Mouse (Mus musculus) embryonic facial prominence, embryonic 12.5 days (tissue): ENCODE results near the gene Thada. TPM values are rescaled to one million over a fixed set of nuclear protein-coding genes. Genes with fewer than 3 reads are reported as not detected.
"Not testable (repeated sequence)": the region's sequence is repeated elsewhere in the genome, so short reads cannot be mapped to it uniquely, and the experiment has no call there.

ENCODE experiments used
- ATAC-seq: fragments of 200-750 bp; cut with Nextera tagmentation; 2 replicates; pipeline ENCODE4 v1.8.0; 2017; ENCODE audit not compliant: insufficient number of reproducible peaks, insufficient read depth, low FRiP score, low TSS enrichment
- H3K27ac ChIP-seq: fragments of 300-500 bp; sonication (generic); 2 replicates; pipeline ENCODE4 v1.5.1; 2016; ENCODE audit warnings: mild to moderate bottlenecking
- H3K27me3 ChIP-seq: fragments of 300-500 bp; sonication (generic); 2 replicates; pipeline ENCODE4 v1.6.1; 2016; ENCODE audit warnings: mild to moderate bottlenecking, moderate library complexity
- H3K36me3 ChIP-seq: fragments of 300-500 bp; sonication (generic); 2 replicates; pipeline ENCODE4 v1.6.1; 2016; ENCODE audit warnings: mild to moderate bottlenecking
- H3K4me1 ChIP-seq: fragments of 300-500 bp; sonication (generic); 2 replicates; pipeline ENCODE4 v1.6.1; 2016
- H3K4me2 ChIP-seq: fragments of 300-500 bp; sonication (generic); replicated peaks from 2 replicates; pipeline ENCODE4 v1.6.1; 2016; ENCODE audit warnings: mild to moderate bottlenecking, moderate library complexity
- H3K4me3 ChIP-seq: fragments of 300-500 bp; sonication (generic); 2 replicates; pipeline ENCODE4 v1.5.1; 2016; ENCODE audit warnings: mild to moderate bottlenecking
- H3K9ac ChIP-seq: fragments of 300-500 bp; sonication (generic); 2 replicates; pipeline ENCODE4 v1.6.1; 2016; ENCODE audit warnings: mild to moderate bottlenecking, moderate library complexity
- H3K9me3 ChIP-seq: fragments of 300-500 bp; sonication (generic); 2 replicates; pipeline ENCODE4 v1.6.1; 2016; ENCODE audit warnings: mild to moderate bottlenecking, moderate library complexity
- WGBS: fragments of 180-500 bp; shearing (Covaris S2); methylation state at CpG from one replicate; pipeline ENCODE4 v1.1.7; 2016; 5-methylcytosine and 5-hydroxymethylcytosine counted together
- polyA plus RNA-seq: library from polyadenylated mRNA; unstranded; fragments of >200 nt; fragmentation: Nextera tagmentation; extraction: Ambion mirVana; gene quantifications from 2 replicates; pipeline ENCODE4 v1.2.1, GENCODE M21; 2016

The Thada gene
- polyA plus RNA-seq, 1 experiment from 2014 or later, result 10.2 TPM

- Histone ChIP-seq H3K9ac (no peak overlapping the region), H3K4me2 (no peak overlapping the region), H3K9me3 (no peaks in the 10 kb centered on the region), H3K27me3 (no peaks in the 10 kb centered on the region), H3K4me3 (no peak overlapping the region), H3K27ac (no peak overlapping the region), H3K4me1 (peaks cover 4% of the 10 kb centered on the region; the same call in 1 of the 2 replicates), H3K36me3 (peaks cover 41% of the 10 kb centered on the region)
- ATAC-seq, result no peak
- whole genome bisulfite sequencing, result 77% methylated on average over 6 of the region's 6 CpGs
These were observed 239.3 kb downstream of the Thada start for GRCm38 (mm10) chr17:84226681-84227080.

DNA sequence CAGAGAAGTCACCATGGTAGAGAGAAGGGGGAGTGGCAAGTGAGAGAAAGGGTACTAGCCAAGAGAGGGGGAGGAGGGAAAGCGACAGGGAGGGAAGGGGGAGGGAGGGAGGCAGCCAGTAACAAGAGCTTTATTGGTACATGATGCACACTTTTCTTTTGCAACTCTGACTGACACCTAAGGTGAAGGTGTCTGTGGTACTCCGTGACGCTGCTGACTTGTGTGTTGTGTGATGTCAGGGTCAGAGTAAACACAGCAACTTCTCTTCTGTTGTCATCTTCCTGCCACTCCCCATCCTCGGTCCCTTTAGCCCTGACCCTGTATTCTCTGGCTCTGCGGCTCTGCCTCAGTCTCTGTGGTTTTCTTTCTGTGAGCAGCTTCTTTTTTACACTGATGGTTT is 239.8 kb downstream of the Thada start:
- WGBS, result 71% methylated on average over 5 of the region's 5 CpGs
- no peak overlapping the region for H3K27ac ChIP-seq
- H3K9ac ChIP-seq, result no peak overlapping the region

DNA sequence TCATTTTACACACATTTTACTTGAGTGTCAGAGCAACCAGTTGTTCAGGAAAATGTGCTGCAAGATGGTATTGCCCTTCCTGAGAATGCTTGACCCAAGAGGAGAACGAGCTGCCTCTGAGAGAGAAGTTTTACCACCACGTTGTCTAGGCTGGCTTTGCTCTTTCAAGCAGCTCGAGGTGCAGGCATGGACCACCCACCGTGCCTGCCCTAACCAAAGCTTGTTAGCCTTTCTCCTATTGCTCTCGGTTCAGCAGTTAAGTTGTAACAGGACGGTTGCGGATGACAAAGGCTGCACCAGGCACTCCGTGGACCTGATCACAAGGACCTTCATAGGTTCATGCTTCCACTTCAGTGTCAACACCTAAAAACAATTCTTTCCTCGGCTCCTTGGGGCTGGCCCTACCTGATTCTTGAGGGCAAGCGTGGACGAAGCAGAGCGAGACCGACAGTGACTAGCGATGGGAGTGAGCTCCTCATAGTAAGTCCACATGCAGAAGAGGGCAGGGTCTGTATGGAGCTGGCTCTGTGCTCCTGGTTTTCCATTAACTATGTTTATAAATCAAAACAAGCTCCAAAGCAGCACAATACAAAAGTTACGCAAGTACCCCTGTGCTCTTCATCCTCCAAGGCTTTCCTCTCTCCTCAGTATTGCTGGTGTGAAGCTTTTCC is 241.7 kb downstream of the Thada start:
- H3K4me3 ChIP-seq, result no peak overlapping the region
- 75% methylated on average over 15 of the region's 15 CpGs for WGBS
- H3K27me3 ChIP-seq, result no peaks in the 10 kb centered on the region
- peaks cover 4% of the 10 kb centered on the region; the same call in 1 of the 2 replicates for H3K4me1 ChIP-seq
- H3K9ac ChIP-seq, result no peak overlapping the region
- H3K27ac ChIP-seq, result no peak overlapping the region
- no peak for ATAC-seq
- H3K36me3 ChIP-seq, result peaks cover 46% of the 10 kb centered on the region
- no peaks in the 10 kb centered on the region for H3K9me3 ChIP-seq
- H3K4me2 ChIP-seq, result no peak overlapping the region

More for the DNA sequence above, 239.8 kb downstream of the Thada start:
- no peaks in the 10 kb centered on the region for H3K9me3 ChIP-seq
- H3K27me3 ChIP-seq, result no peaks in the 10 kb centered on the region
- H3K36me3 ChIP-seq, result peaks cover 45% of the 10 kb centered on the region
- H3K4me3 ChIP-seq, result no peak overlapping the region
- no peak overlapping the region for H3K4me2 ChIP-seq
- H3K4me1 ChIP-seq, result peaks cover 4% of the 10 kb centered on the region; the same call in 1 of the 2 replicates
- ATAC-seq, result no peak

DNA sequence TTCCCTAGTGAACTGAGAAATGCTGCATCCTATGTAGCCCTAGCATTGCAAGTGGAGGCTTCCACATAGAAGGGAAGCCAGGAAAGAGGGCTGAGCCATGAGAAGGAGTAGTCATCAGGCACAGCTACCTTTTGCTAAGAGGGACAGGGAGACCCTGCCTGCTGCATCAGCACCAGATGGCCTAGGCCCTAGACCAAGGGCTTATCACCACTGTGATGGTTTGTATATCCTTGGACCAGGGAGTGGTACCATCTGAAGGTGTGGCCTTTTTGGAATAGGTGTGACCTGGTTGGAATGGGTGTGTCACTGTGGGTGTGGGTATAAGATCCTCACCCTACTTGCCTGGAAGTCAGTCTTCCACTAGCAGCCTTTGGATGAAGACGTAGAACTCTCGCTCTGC is 247.2 kb downstream of the Thada start:
- H3K36me3 ChIP-seq, result peaks cover 35% of the 10 kb centered on the region
- H3K27ac ChIP-seq, H3K4me1 ChIP-seq, H3K27me3 ChIP-seq, H3K9ac ChIP-seq, H3K9me3 ChIP-seq, ATAC-seq, H3K4me3 ChIP-seq, H3K4me2 ChIP-seq: not testable (repeated sequence)
- 97% methylated on average over 2 of the region's 2 CpGs for WGBS

DNA sequence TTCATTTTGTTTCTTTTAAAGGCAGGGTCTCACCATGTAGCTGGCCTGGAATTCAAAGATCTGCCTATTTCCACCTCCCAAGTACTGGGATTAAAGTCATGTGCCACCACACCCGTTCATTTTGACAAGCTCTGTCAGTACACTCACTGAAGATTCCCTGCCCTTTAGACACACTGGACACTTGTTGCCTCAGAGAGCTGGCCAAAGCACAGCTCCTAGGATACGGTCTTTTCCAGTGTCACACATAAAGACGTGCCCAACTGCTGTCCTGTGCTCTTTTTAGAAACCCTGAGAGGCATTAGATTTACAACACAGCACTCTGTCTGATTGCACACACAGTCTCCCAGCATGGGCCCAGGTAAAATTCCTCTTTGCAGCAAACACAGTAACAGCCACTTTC is 248.3 kb downstream of the Thada start:
- H3K4me2 ChIP-seq, result no peak overlapping the region
- H3K9me3 ChIP-seq, result no peaks in the 10 kb centered on the region
- no peak overlapping the region for H3K4me3 ChIP-seq
- ATAC-seq, result no peak
- no peaks in the 10 kb centered on the region for H3K27me3 ChIP-seq
- WGBS, result 83% methylated on average over 3 of the region's 3 CpGs
- peaks cover 27% of the 10 kb centered on the region for H3K36me3 ChIP-seq
- H3K27ac ChIP-seq, result no peak overlapping the region
- no peaks in the 10 kb centered on the region for H3K4me1 ChIP-seq
- no peak overlapping the region for H3K9ac ChIP-seq

- Histone ChIP-seq H3K36me3 (peaks cover 12% of the 10 kb centered on the region; the same call in 1 of the 2 replicates), H3K9me3 (no peaks in the 10 kb centered on the region), H3K27ac (no peak overlapping the region), H3K27me3 (no peaks in the 10 kb centered on the region), H3K4me3 (no peak overlapping the region), H3K4me1 (no peaks in the 10 kb centered on the region), H3K4me2 (no peak overlapping the region), H3K9ac (no peak overlapping the region)
- 89% methylated on average over 6 of the region's 6 CpGs for WGBS
- no peak for ATAC-seq
These were observed 250.6 kb downstream of the Thada start for GRCm38 (mm10) chr17:84215264-84215960.

- Histone ChIP-seq H3K4me2 (no peak overlapping the region), H3K27ac (no peak overlapping the region), H3K36me3 (peaks cover 11% of the 10 kb centered on the region; the same call in 1 of the 2 replicates), H3K9me3 (no peaks in the 10 kb centered on the region), H3K9ac (no peak overlapping the region), H3K4me1 (no peaks in the 10 kb centered on the region), H3K27me3 (no peaks in the 10 kb centered on the region), H3K4me3 (no peak overlapping the region)
- 82% methylated on average over 3 of the region's 3 CpGs for WGBS
- ATAC-seq, result no peak
These were observed 252.5 kb downstream of the Thada start for GRCm38 (mm10) chr17:84213464-84213863.

GRCm38 (mm10) chr17:84207611-84208010 is 258.4 kb downstream of the Thada start:
- no peak overlapping the region for H3K27ac ChIP-seq
- H3K27me3 ChIP-seq, result no peaks in the 10 kb centered on the region
- H3K36me3 ChIP-seq, result peaks cover 10% of the 10 kb centered on the region; the same call in 1 of the 2 replicates
- no peaks in the 10 kb centered on the region for H3K9me3 ChIP-seq
- no peak overlapping the region for H3K4me2 ChIP-seq
- no peak overlapping the region for H3K9ac ChIP-seq
- no peak for ATAC-seq
- peaks cover 16% of the 10 kb centered on the region for H3K4me1 ChIP-seq
- H3K4me3 ChIP-seq, result no peak overlapping the region
- 93% methylated on average over 3 of the region's 3 CpGs for WGBS

DNA sequence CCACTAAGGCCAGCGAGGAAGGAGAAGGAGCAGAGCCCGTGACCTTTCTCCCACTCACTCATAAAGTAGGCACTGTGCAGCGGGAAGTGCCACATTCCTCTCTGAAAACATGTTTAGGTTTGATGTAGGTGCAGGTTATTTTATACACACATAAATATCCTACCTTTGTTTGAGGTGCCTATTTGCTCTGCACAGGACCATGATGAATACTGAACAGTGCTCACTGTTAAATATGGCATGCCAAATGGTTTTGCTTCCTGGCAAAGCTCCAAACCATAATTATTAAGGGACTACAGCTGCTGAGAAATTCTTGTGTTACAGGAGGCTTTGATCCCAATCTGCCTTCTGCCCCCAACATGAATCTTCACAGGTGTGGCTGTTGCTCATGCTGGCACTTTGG is 259.8 kb downstream of the Thada start:
- Histone ChIP-seq H3K9me3 (no peaks in the 10 kb centered on the region), H3K4me2 (no peak overlapping the region), H3K36me3 (peaks cover 10% of the 10 kb centered on the region), H3K4me3 (no peak overlapping the region), H3K27me3 (no peaks in the 10 kb centered on the region), H3K27ac (peak overlapping the region; percentile 37; the same call in 1 of the 2 replicates), H3K9ac (no peak overlapping the region), H3K4me1 (peaks cover 16% of the 10 kb centered on the region)
- WGBS, result 84% methylated on average over 3 of the region's 3 CpGs
- ATAC-seq, result no peak

DNA sequence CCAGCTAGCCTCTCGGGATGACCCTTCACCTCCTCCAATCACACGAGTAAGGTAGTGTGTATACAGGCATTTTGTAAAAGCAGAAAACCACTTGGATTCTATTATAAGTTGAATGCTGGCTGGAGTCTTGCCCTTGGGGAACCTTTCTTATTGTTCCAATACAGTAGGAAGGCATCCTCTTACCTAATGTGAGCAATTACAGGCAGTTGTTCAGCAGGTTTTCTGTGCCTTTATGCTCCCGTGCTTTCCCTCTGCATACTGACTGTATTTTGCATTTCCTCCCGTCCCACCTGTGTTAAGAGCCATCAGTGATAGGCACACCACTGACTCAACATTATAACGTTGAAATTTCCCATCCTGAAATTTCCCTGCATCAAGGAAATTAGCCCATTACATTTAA is 261.0 kb downstream of the Thada start:
- 65% methylated on average over 5 of the region's 5 CpGs for WGBS
- H3K4me2 ChIP-seq, result no peak overlapping the region
- H3K36me3 ChIP-seq, result peaks cover 21% of the 10 kb centered on the region
- H3K27me3 ChIP-seq, result no peaks in the 10 kb centered on the region
- no peak overlapping the region for H3K27ac ChIP-seq
- no peaks in the 10 kb centered on the region for H3K9me3 ChIP-seq
- no peak overlapping the region for H3K4me3 ChIP-seq
- peaks cover 16% of the 10 kb centered on the region for H3K4me1 ChIP-seq
- H3K9ac ChIP-seq, result no peak overlapping the region
- ATAC-seq, result no peak

GRCm38 (mm10) chr17:84203340-84203739 is 262.7 kb downstream of the Thada start:
- no peak overlapping the region for H3K9ac ChIP-seq
- 64% methylated on average over 7 of the region's 7 CpGs for WGBS
- no peak overlapping the region for H3K4me2 ChIP-seq
- peak overlapping the region; percentile 46 for H3K27ac ChIP-seq
- peaks cover 21% of the 10 kb centered on the region for H3K36me3 ChIP-seq
- H3K4me1 ChIP-seq, result peaks cover 16% of the 10 kb centered on the region
- H3K4me3 ChIP-seq, result no peak overlapping the region
- ATAC-seq, result no peak
- H3K9me3 ChIP-seq, result no peaks in the 10 kb centered on the region
- H3K27me3 ChIP-seq, result no peaks in the 10 kb centered on the region

DNA sequence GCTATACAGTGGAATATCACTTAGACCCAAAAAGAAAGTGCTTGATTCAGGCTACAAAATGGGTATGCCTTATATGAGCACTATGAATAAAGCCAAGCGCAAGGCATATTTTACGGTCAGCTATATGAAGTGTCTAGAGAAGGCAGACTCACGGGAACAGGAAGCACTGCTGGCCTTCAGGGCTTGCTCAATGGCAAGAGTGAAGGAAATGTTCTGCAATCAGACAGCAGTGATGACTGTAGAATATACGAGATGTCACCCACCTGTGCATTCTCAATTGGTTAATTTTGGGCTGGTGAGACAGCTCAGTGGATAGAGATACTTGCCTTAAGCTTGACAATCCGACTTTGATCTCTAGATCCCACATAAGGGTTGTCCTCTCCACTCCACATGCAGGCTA is 264.8 kb downstream of the Thada start:
- H3K4me1 ChIP-seq, result peaks cover 24% of the 10 kb centered on the region
- ATAC-seq, result no peak
- no peak overlapping the region for H3K4me2 ChIP-seq
- no peaks in the 10 kb centered on the region for H3K9me3 ChIP-seq
- 93% methylated on average over 5 of the region's 5 CpGs for WGBS
- H3K27ac ChIP-seq, result no peak overlapping the region
- H3K27me3 ChIP-seq, result no peaks in the 10 kb centered on the region
- H3K4me3 ChIP-seq, result no peak overlapping the region
- H3K9ac ChIP-seq, result no peak overlapping the region
- H3K36me3 ChIP-seq, result peaks cover 21% of the 10 kb centered on the region
